Mouse (Mus musculus): ENCODE results near the gene 4930412O13Rik. TPM values are rescaled to one million over a fixed set of nuclear protein-coding genes. Genes with fewer than 3 reads are reported as not detected.

Gene 4930412O13Rik
- polyA plus RNA-seq, 1 experiment from 2014 or later: 2.9 TPM

GRCm38 (mm10) chr2:9874467-9875219, 6.4 kb upstream of the 4930412O13Rik start:
- no peaks in the 10 kb centered on the region for H3K36me3 ChIP-seq
- WGBS: 2% methylated on average over 37 of the region's 39 CpGs
- peak overlapping the region; percentile 37 for H3K4me2 ChIP-seq (replicated peaks)
- H3K4me3 ChIP-seq: peak overlapping the region; percentile 42
- ATAC-seq (ENCODE audit: low FRiP score): no peak
- peaks cover 15% of the 10 kb centered on the region; the same call in 1 of the 2 replicates for H3K4me1 ChIP-seq
- H3K9ac ChIP-seq: peak overlapping the region; percentile 60
- peaks cover 87% of the 10 kb centered on the region for H3K27me3 ChIP-seq
- no peaks in the 10 kb centered on the region for H3K9me3 ChIP-seq (replicated peaks)
- H3K27ac ChIP-seq: peak overlapping the region; percentile 57; the same call in 1 of the 2 replicates

- Histone ChIP-seq H3K4me3 (peak overlapping the region; percentile 42), H3K27ac (peak overlapping the region; percentile 57; the same call in 1 of the 2 replicates), H3K9ac (peak overlapping the region; percentile 60; the same call in 1 of the 2 replicates), H3K36me3 (no peaks in the 10 kb centered on the region), H3K9me3 (replicated peaks) (no peaks in the 10 kb centered on the region), H3K27me3 (peaks cover 85% of the 10 kb centered on the region), H3K4me2 (replicated peaks) (peak overlapping the region; percentile 37), H3K4me1 (peaks cover 16% of the 10 kb centered on the region; the same call in 1 of the 2 replicates)
- 5% methylated on average over 4 of the region's 4 CpGs for WGBS
- no peak for ATAC-seq (ENCODE audit: low FRiP score)
These were observed 5.8 kb upstream of the 4930412O13Rik start for GRCm38 (mm10) chr2:9875220-9875619.

GRCm38 (mm10) chr2:9875676-9876357, 5.2 kb upstream of the 4930412O13Rik start:
- Histone ChIP-seq H3K4me1 (peaks cover 16% of the 10 kb centered on the region), H3K4me3 (peak overlapping the region; percentile 42), H3K4me2 (replicated peaks) (peak overlapping the region; percentile 37; the same call in 1 of the 2 replicates), H3K9me3 (replicated peaks) (no peaks in the 10 kb centered on the region), H3K27ac (0 out of 2 replicates have a peak overlapping the region, but pooled peaks have one; percentile 69), H3K9ac (no peak overlapping the region; the same call in 1 of the 2 replicates), H3K27me3 (peaks cover 82% of the 10 kb centered on the region), H3K36me3 (no peaks in the 10 kb centered on the region)
- 4% methylated on average over 12 of the region's 12 CpGs for WGBS
- ATAC-seq (ENCODE audit: low FRiP score): no peak

- WGBS: 1% methylated on average over 31 of the region's 31 CpGs
- Histone ChIP-seq H3K4me3 (peak overlapping the region; percentile 42), H3K9ac (peak overlapping the region; percentile 46), H3K4me1 (peaks cover 24% of the 10 kb centered on the region), H3K36me3 (no peaks in the 10 kb centered on the region), H3K27me3 (peaks cover 82% of the 10 kb centered on the region), H3K4me2 (replicated peaks) (peak overlapping the region; percentile 77), H3K9me3 (replicated peaks) (no peaks in the 10 kb centered on the region), H3K27ac (peak overlapping the region; percentile 69)
- no peak for ATAC-seq (ENCODE audit: low FRiP score)
These were observed 4.3 kb upstream of the 4930412O13Rik start for GRCm38 (mm10) chr2:9876621-9877325.

GRCm38 (mm10) chr2:9877326-9877690, 3.7 kb upstream of the 4930412O13Rik start:
- under 1% methylated on average over 35 of the region's 35 CpGs for WGBS
- Histone ChIP-seq H3K36me3 (no peaks in the 10 kb centered on the region), H3K27me3 (peaks cover 82% of the 10 kb centered on the region), H3K4me3 (peak overlapping the region; percentile 42), H3K4me2 (replicated peaks) (peak overlapping the region; percentile 77), H3K4me1 (peaks cover 26% of the 10 kb centered on the region), H3K9ac (peak overlapping the region; percentile 46), H3K9me3 (replicated peaks) (no peaks in the 10 kb centered on the region), H3K27ac (peak overlapping the region; percentile 69)
- ATAC-seq (ENCODE audit: low FRiP score): no peak

- no peaks in the 10 kb centered on the region for H3K36me3 ChIP-seq
- no peak for ATAC-seq (ENCODE audit: low FRiP score)
- H3K4me2 ChIP-seq (replicated peaks): peak overlapping the region; percentile 77
- no peak overlapping the region; the same call in none of the 2 replicates for H3K9ac ChIP-seq
- H3K27ac ChIP-seq: peak overlapping the region; percentile 67
- peaks cover 82% of the 10 kb centered on the region for H3K27me3 ChIP-seq
- H3K4me1 ChIP-seq: peaks cover 29% of the 10 kb centered on the region
- H3K9me3 ChIP-seq (replicated peaks): no peaks in the 10 kb centered on the region
- 1% methylated on average over 19 of the region's 19 CpGs for WGBS
- peak overlapping the region; percentile 42 for H3K4me3 ChIP-seq
These were observed 3.0 kb upstream of the 4930412O13Rik start for GRCm38 (mm10) chr2:9877966-9878563.

GRCm38 (mm10) chr2:9878564-9879081, 2.4 kb upstream of the 4930412O13Rik start:
- H3K9ac ChIP-seq: no peak overlapping the region
- H3K36me3 ChIP-seq: no peaks in the 10 kb centered on the region
- H3K27me3 ChIP-seq: peaks cover 81% of the 10 kb centered on the region
- H3K9me3 ChIP-seq (replicated peaks): no peaks in the 10 kb centered on the region
- H3K27ac ChIP-seq: peak overlapping the region; percentile 67; the same call in 1 of the 2 replicates
- WGBS: under 1% methylated on average over 33 of the region's 33 CpGs
- peaks cover 35% of the 10 kb centered on the region for H3K4me1 ChIP-seq
- peak overlapping the region; percentile 77 for H3K4me2 ChIP-seq (replicated peaks)
- peak overlapping the region; percentile 42 for H3K4me3 ChIP-seq
- ATAC-seq (ENCODE audit: low FRiP score): peak; percentile 27; the same call in 1 of the 2 replicates

GRCm38 (mm10) chr2:9879092-9879491, 2.0 kb upstream of the 4930412O13Rik start:
- Histone ChIP-seq H3K36me3 (no peaks in the 10 kb centered on the region), H3K4me1 (peaks cover 36% of the 10 kb centered on the region), H3K27ac (no peak overlapping the region; the same call in 1 of the 2 replicates), H3K27me3 (peaks cover 81% of the 10 kb centered on the region), H3K9me3 (replicated peaks) (no peaks in the 10 kb centered on the region), H3K4me2 (replicated peaks) (peak overlapping the region; percentile 77), H3K4me3 (peak overlapping the region; percentile 42), H3K9ac (no peak overlapping the region)
- ATAC-seq (ENCODE audit: low FRiP score): peak; percentile 3; the same call in 1 of the 2 replicates
- WGBS: under 1% methylated on average over 22 of the region's 22 CpGs

GRCm38 (mm10) chr2:9879493-9879892, 1.6 kb upstream of the 4930412O13Rik start:
- H3K9me3 ChIP-seq (replicated peaks): no peaks in the 10 kb centered on the region
- H3K27me3 ChIP-seq: peaks cover 81% of the 10 kb centered on the region
- H3K36me3 ChIP-seq: no peaks in the 10 kb centered on the region
- no peak overlapping the region for H3K9ac ChIP-seq
- peaks cover 36% of the 10 kb centered on the region for H3K4me1 ChIP-seq
- peak; percentile 94 for ATAC-seq (ENCODE audit: low FRiP score)
- peak overlapping the region; percentile 42 for H3K4me3 ChIP-seq
- H3K27ac ChIP-seq: no peak overlapping the region
- under 1% methylated on average over 21 of the region's 21 CpGs for WGBS
- H3K4me2 ChIP-seq (replicated peaks): peak overlapping the region; percentile 77

- Histone ChIP-seq H3K4me2 (replicated peaks) (peak overlapping the region; percentile 77), H3K4me1 (peaks cover 36% of the 10 kb centered on the region), H3K9me3 (replicated peaks) (no peaks in the 10 kb centered on the region), H3K9ac (no peak overlapping the region), H3K4me3 (no peak overlapping the region), H3K27me3 (peaks cover 81% of the 10 kb centered on the region), H3K27ac (no peak overlapping the region), H3K36me3 (no peaks in the 10 kb centered on the region)
- ATAC-seq (ENCODE audit: low FRiP score): no peak
- 3% methylated on average over 11 of the region's 11 CpGs for WGBS
These were observed 781 bp upstream of the 4930412O13Rik start for GRCm38 (mm10) chr2:9880271-9880670.

- Histone ChIP-seq H3K9ac (peak overlapping the region; percentile 27), H3K9me3 (replicated peaks) (no peaks in the 10 kb centered on the region), H3K27me3 (peaks cover 83% of the 10 kb centered on the region), H3K27ac (peak overlapping the region; percentile 66), H3K4me1 (peaks cover 36% of the 10 kb centered on the region), H3K4me3 (peak overlapping the region; percentile 28), H3K4me2 (replicated peaks) (peak overlapping the region; percentile 77), H3K36me3 (no peaks in the 10 kb centered on the region)
- under 1% methylated on average over 13 of the region's 13 CpGs for WGBS
- no peak for ATAC-seq (ENCODE audit: low FRiP score)
These were observed 565 bp downstream of the 4930412O13Rik start for GRCm38 (mm10) chr2:9881611-9882023.

Data from hindbrain, embryonic 12.5 days (tissue).